Mouse (Mus musculus) ES-E14 (cell line): ENCODE data around the gene Nprl3. TPM values are rescaled to one million over a fixed set of nuclear protein-coding genes. Genes with fewer than 3 reads are reported as not detected.

ENCODE experiments used
- DNase-seq: peaks from one replicate; pipeline ENCODE4 v3.0.0-alpha.2; 2013; ENCODE audit warnings: low read depth, low spot score
- H3K27ac ChIP-seq: 2 replicates; pipeline ENCODE4 v1.5.1; 2012; ENCODE audit warnings: low read depth, mild to moderate bottlenecking, low read length, moderate library complexity, mixed read lengths; ENCODE audit not compliant: poor library complexity, insufficient read depth, severe bottlenecking
- H3K36me3 ChIP-seq: 2 replicates; pipeline ENCODE4 v1.6.1; 2012; ENCODE audit warnings: mild to moderate bottlenecking, low read length, moderate library complexity, mixed read lengths; ENCODE audit not compliant: control insufficient read depth, poor library complexity, insufficient read depth, severe bottlenecking
- H3K4me1 ChIP-seq, 2 experiments: fragments of 150-350 bp in 1 of 2; sonication (generic) in 1 of 2; 2 replicates each; pipeline ENCODE4 v1.6.1; 2012; ENCODE audit warnings: low read length in 2 of 2, mild to moderate bottlenecking in 1 of 2, mixed read lengths in 1 of 2; ENCODE audit not compliant: control insufficient read depth in 2 of 2, insufficient read depth in 2 of 2, poor library complexity in 1 of 2
- H3K4me3 ChIP-seq, 2 experiments: fragments of 150-350 bp in 1 of 2; sonication (generic) in 1 of 2; 2 replicates each; pipeline ENCODE4 v1.5.1; 2012; ENCODE audit warnings: low read length in 2 of 2, low read depth in 1 of 2, mild to moderate bottlenecking in 1 of 2, mixed read lengths in 1 of 2; ENCODE audit not compliant: insufficient read depth in 1 of 2, poor library complexity in 1 of 2, severe bottlenecking in 1 of 2
- H3K9ac ChIP-seq: 2 replicates; pipeline ENCODE4 v1.6.1; 2012; ENCODE audit warnings: low read depth, mild to moderate bottlenecking, low read length, mixed read lengths; ENCODE audit not compliant: poor library complexity, insufficient read depth, severe bottlenecking
- H3K9me3 ChIP-seq: fragments of 150-350 bp; sonication (generic); 2 replicates; pipeline ENCODE4 v1.6.1; 2012; ENCODE audit warnings: low read depth, mild to moderate bottlenecking, low read length; ENCODE audit not compliant: control insufficient read depth, insufficient read depth
- CHD2 ChIP-seq: IDR thresholded peaks from 2 replicates; pipeline ENCODE4 v1.6.1; 2014; ENCODE audit warnings: mild to moderate bottlenecking, low read depth, low read length, inconsistent platforms
- HCFC1 ChIP-seq: IDR thresholded peaks from 2 replicates; pipeline ENCODE4 v1.6.1; 2012; ENCODE audit warnings: low read length, inconsistent platforms, borderline replicate concordance; ENCODE audit not compliant: insufficient read depth
- MAFK ChIP-seq: IDR thresholded peaks from 2 replicates; pipeline ENCODE4 v1.6.1; 2014; ENCODE audit warnings: mild to moderate bottlenecking, low read depth, low read length, inconsistent platforms; ENCODE audit not compliant: insufficient read depth
- ZC3H11A ChIP-seq: IDR thresholded peaks from 2 replicates; pipeline ENCODE4 v1.6.1; 2012; ENCODE audit warnings: low read depth, mild to moderate bottlenecking, inconsistent platforms, low read length, borderline replicate concordance
- ZNF384 ChIP-seq: IDR thresholded peaks from 2 replicates; pipeline ENCODE4 v1.6.1; 2012; ENCODE audit warnings: low read depth, low read length, inconsistent platforms
- in situ Hi-C, 2 experiments: fragments of 600-800 bp; cut with MboI; formaldehyde crosslinking; loops; one replicate each; pipeline ENCODE4 v1.15.1; 2025; ENCODE audit warnings: low sequenced_read_pairs in 2 of 2, inconsistent platforms in 1 of 2; ENCODE audit not compliant: unreplicated experiment in 2 of 2
- total RNA-seq: library from RNA; depleted of rRNA; stranded (reverse); fragments of 300-350 nt; gene quantifications from 2 replicates; pipeline ENCODE4 v1.2.3, GENCODE M21; 2012

Gene Nprl3
- total RNA-seq, 1 experiment = 47.2 TPM

DNA sequence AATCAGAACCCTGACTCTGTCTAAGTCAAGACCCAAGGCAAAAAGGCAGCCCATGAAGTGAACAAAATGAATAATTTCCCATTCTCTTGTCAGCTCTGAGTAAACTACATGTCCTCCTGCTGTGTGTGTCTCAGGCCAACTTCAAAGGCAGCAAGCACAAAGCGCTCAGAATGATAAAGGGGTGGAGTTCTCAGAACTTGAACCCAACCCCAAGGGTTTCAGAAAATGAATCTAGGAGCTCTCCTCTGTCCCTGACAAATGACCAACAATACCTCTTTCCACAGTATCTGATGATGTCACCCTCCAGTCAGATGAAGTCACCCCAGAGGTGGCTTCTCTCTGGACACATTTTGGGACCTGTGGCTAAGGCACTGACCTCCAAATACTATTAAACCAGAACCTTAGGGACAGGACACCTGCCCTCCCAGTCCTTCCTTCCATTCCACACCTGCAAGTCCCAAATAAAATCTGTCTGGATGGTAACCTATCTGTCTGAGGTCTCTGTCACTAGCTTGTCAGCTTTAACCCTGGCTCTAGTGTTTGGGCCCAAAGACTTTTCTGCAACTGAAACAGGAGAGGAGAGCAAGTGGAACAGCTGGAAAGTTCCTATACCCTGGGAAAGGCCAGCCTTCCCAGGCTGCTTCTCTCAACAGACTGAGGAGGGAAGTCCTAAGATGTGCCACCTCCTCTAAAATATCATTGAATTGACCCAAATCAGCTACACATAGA lies 14.1 kb upstream of the Nprl3 start:
- Histone ChIP-seq H3K36me3 (no peaks in the 10 kb centered on the region), H3K4me3 (no peak overlapping the region), H3K4me1 (no peaks in the 10 kb centered on the region; a peak in 1 of 4 replicates), H3K9me3 (no peaks in the 10 kb centered on the region), H3K9ac (no peak overlapping the region), H3K27ac (no peak overlapping the region)
- TF ChIP-seq ZNF384 = no peak
- TF ChIP-seq ZC3H11A = no peak
- TF ChIP-seq HCFC1 = no peak
- in situ Hi-C loops = no loop called here
- DNase-seq = no peak

DNA sequence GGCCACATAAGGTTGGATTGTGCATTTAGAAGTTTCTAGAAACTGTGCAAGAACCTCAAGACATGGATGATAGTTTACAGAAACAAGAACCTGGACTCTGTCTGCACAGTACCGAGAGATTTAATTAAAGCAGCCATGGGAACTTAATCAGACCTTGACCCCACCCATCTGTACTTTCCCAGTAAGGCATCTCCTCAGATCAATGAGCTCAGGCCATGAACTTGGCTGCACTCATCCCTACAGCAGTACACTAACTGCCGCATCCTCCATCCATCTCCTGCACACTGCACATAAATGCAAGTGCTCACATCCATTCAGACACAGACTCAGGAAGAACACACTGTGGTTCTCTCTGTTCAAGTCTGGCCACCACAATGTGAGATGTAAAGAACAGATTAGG lies 13.1 kb upstream of the Nprl3 start:
- Histone ChIP-seq H3K9ac (no peak overlapping the region), H3K9me3 (no peaks in the 10 kb centered on the region), H3K4me3 (no peak overlapping the region), H3K27ac (no peak overlapping the region), H3K36me3 (no peaks in the 10 kb centered on the region), H3K4me1 (no peaks in the 10 kb centered on the region; a peak in 1 of 4 replicates)
- no peak for DNase-seq
- in situ Hi-C loops = no loop called here
- TF ChIP-seq CHD2 = no peak
- no peak for TF ChIP-seq HCFC1
- TF ChIP-seq ZNF384 = no peak
- TF ChIP-seq MAFK = no peak
- no peak for TF ChIP-seq ZC3H11A

DNA sequence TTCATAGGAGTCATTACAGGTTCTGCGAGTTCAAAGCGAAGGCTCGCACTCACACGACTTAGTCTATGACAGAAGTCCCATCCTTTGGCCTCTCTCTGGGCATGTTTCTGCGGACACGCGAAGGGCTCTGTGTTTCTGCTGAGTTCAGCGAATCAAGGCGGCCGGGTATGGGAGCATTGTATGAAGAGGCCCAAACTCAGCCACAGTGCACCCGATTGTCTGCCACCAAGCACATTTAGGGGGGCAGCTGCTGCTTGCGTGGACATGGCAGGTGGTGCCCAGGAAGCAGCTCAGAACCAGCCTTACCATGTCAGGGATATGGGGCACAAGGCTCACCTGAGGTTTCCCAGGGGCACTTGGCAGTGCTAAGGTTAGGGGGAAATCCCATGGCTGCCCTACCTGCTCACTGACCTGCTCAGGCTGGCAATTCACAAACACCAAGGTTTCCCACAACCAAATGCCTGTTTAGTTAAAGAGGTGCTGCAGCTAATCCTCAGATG lies 11.0 kb upstream of the Nprl3 start:
- Histone ChIP-seq H3K9ac (no peak overlapping the region), H3K4me3 (no peak overlapping the region), H3K4me1 (no peaks in the 10 kb centered on the region; a peak in 1 of 4 replicates), H3K9me3 (no peaks in the 10 kb centered on the region), H3K36me3 (no peaks in the 10 kb centered on the region), H3K27ac (no peak overlapping the region)
- in situ Hi-C loops = no loop called here
- no peak for DNase-seq
- TF ChIP-seq MAFK (peak; percentile 65), ZC3H11A (no peak)

DNA sequence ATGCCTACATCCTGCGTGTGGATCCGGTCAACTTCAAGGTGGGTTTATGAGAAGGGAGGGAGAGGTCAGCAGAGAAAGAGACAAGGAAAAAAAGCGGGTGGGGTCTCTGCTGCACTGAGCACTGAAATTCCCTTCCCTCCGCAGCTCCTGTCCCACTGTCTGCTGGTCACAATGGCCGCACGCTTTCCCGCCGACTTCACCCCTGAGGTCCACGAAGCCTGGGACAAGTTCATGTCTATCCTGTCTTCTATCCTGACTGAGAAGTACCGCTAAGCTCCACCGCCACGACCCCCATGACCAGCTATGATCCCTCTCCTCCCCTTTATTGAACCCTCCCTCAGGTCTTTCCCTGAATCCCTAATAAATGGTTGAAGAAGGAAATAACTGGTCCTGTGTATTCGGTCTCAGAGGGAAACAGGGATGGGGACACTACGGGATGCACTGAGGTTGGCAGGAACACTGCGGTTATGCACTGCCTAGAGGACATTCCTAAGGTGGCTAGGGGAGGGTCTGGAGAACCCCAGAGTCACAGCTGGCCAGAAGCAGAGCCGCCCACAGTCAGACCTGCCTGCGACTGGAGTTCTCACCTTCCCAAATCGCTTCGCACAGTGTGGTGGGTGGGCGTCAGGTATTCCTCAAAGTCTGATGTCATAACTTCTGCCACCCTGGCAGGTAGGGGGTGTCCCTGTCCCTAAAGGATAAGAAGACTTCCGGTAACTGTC lies 10.4 kb upstream of the Nprl3 start:
- no peak for DNase-seq
- Histone ChIP-seq H3K4me3 (peak overlapping the region; percentile 10 to 41; a peak in 3 of 4 replicates), H3K27ac (no peak overlapping the region), H3K9ac (no peak overlapping the region), H3K4me1 (no peaks in the 10 kb centered on the region; a peak in 1 of 4 replicates), H3K36me3 (no peaks in the 10 kb centered on the region), H3K9me3 (no peaks in the 10 kb centered on the region)
- TF ChIP-seq ZC3H11A (no peak), MAFK (no peak), CHD2 (no peak), ZNF384 (no peak), HCFC1 (no peak)
- in situ Hi-C loops = no loop called here
